Mouse (Mus musculus) cerebellum, adult 9-10 months (tissue): ENCODE measurements at regions not wholly inside any gene's neighbourhood (a gene's known extent, or its start where the extent isn't known, plus 50 kb on each side); places are given as distances from the start of the nearest gene placed in this dataset.
"Not testable (repeated sequence)": the region's sequence is repeated elsewhere in the genome, so short reads cannot be mapped to it uniquely, and the experiment has no call there.

Experiments used
- DNase-seq: peaks from one replicate; pipeline ENCODE4 v3.0.0; 2022

DNA sequence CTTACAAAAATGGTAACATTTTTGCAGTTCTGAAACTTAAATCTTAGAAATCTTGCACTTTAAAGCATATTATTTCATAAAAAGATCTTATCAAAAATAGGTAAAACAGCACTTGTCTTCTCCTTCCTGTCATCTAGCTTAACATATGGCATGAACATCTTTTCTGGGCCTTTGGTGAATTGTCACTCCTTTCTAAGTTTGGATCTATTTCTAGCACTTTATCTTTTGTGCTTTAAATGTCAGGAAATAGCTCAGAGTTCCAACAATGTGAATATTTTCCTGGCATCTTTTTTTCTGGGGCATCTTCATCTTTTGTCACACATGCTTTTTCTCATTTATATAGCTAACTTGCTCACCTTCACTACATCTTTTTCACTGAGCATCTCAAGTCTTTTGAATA, 527.4 kb upstream of the Gm5150 start:
- no peak for DNase-seq

- not testable (repeated sequence) for DNase-seq
These were observed 521.3 kb upstream of the Gm5150 start for GRCm38 (mm10) chr3:16527511-16527910.

- DNase-seq = not testable (repeated sequence)
These were observed 482.2 kb upstream of the Gm5150 start for GRCm38 (mm10) chr3:16488431-16488830.

- DNase-seq = no peak
These were observed 476.5 kb upstream of the Gm5150 start for GRCm38 (mm10) chr3:16482750-16483149.

DNA sequence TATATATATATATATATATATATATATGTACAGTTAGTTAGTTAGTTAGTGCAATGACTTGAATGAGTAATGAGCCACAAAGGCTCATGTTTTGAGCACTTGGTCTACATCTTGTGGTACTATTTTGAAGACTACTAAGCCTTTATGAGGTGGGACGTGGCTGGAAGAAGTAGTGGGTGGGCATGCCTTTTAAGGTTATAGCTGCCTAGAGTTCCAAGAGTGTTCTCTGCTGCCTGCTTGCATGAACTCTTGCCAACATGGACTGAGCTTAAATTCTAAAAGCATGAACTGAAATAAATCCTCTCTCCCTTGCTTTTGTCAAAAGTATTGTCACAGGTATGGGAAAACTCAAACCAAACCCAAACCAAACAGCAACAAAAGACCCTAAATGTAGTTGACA, 465.1 kb upstream of the Gm5150 start:
- DNase-seq = no peak

DNA sequence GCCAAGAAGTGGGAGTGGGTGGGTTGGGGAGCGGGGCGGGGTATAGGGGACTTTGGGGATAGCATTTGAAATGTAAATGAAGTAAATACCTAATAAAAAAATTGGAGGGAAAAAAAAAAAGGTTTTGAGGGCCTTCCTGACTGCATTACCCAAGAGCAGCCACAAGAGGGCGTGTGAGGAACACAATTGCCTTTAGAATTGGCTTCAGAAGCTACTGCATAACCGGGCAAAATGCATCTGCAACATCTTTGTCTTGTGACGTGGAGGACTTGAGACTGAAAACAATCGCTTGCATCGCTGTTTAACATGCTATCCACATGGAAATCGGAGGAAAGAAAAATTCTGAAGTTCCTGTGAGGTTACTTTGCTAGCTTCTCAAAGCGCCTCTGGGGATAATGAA, 460.2 kb upstream of the Gm5150 start:
- DNase-seq = peak; percentile 51

- DNase-seq = no peak
These were observed 459.1 kb upstream of the Gm5150 start for GRCm38 (mm10) chr3:16465357-16465756.

DNA sequence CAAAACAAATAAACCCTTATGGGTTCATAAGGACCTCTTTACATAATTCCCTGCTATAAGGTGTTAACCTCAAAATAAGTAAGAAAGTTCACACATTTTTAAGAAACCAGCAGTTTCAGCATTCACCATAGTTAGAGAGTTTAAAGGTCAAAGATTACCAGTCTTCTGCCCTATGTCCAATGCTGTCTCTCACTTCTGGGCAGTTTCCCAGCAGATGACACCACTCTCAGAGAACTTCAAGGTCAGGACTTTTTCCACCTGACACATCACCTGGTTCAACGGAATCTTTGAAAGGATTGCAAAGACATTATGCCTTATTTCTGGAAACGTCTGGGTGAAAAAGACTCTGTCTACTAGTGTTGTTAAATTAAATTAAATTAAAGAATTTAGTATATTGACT, 458.1 kb upstream of the Gm5150 start:
- DNase-seq = no peak

- DNase-seq = no peak
These were observed 426.8 kb upstream of the Gm5150 start for GRCm38 (mm10) chr3:16433033-16433432.

GRCm38 (mm10) chr3:16431819-16432115, 425.5 kb upstream of the Gm5150 start:
- no peak for DNase-seq

DNA sequence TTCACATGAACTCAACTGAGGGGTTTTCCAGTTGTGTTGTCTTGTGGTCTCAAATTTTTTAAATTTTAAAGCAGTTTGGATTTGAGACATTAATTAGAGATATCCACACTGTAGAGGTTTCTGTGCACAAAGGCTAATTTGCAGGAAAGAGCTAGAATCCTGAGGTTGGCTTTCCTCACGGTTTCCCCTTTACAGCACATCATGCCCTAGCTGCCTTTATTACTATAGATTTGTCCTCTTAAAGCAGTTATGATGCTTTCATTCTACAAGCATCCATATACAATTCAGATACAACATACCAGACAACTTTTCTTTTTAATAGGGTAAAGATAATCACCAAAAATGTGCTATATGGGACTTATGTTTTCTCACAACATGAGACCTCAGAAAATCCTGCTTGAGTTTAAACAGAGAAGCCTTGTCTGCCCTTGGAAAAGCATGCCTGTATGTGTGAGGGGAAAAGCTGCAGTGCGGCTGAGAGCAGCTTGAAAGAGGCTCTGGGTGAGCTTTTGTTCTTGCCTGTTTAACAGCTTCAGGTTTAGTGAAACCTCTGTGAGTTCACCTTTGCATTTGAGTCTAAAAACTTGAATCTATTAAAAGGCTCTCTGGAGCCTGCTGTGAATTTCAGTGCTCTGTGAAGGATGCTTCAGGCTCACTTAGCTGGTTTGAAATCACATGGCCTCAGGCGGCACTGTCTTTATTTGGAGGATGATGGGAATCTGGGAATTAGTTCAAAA, 425.0 kb upstream of the Gm5150 start:
- no peak for DNase-seq
